10 mouse cellular contexts compared by ENCODE assay signal in genomic region chr11:72726023-72726422, GRCm38 (mm10). TPM values are rescaled to one million over a fixed set of nuclear protein-coding genes. Genes with fewer than 3 reads are reported as not detected.
DNase-seq lines count a peak whose midpoint lies in the region; ATAC-seq and TF ChIP-seq lines count a peak whose summit lies in the region.
"Had no signal": no experiment of that assay in that cellular context is flagged by ENCODE, and none has a peak within 500 bp of the region (broad histone marks: within the 10 kb centered on the region; RNA-seq: fewer than 3 reads in every experiment).

No protein-coding gene starts in this region.

- intact Hi-C loops in left cerebral cortex, adult 2 months (cut with DNase I) = no loop called here

- H3K36me3 ChIP-seq in forebrain, embryonic 14.5 days (ENCODE audit: control insufficient read depth, insufficient read depth, low read length) = peaks cover 32% of the 10 kb centered on the region
- peaks cover 3% of the 10 kb centered on the region; the same call in 1 of the 2 replicates for H3K36me3 ChIP-seq in forebrain, embryonic 11.5 days (ENCODE audit: control insufficient read depth, insufficient read depth, low read length)
- H3K36me3 ChIP-seq in CH12.LX (replicated peaks in 1 of 2; ENCODE audit: control insufficient read depth in 1 of 2, insufficient read depth in 1 of 2, low read length in 1 of 2) = peaks cover 40 to 78% of the 10 kb centered on the region in 2 experiments
- peaks cover 53% of the 10 kb centered on the region for H3K36me3 ChIP-seq in hindbrain, embryonic 14.5 days (replicated peaks; ENCODE audit: control insufficient read depth, insufficient read depth)

- H3K4me3 ChIP-seq in forebrain, embryonic 14.5 days (ENCODE audit: low read depth, low read length) = no peak overlapping the region
- no peak overlapping the region for H3K4me3 ChIP-seq in forebrain, embryonic 11.5 days (ENCODE audit: low read depth, low read length)
- no peak overlapping the region for H3K4me3 ChIP-seq in left cerebral cortex, adult 2 months
- H3K4me3 ChIP-seq in CH12.LX (replicated peaks in 1 of 3; ENCODE audit: low read depth in 2 of 3, low read length in 2 of 3, poor library complexity in 1 of 3) = no peak overlapping the region
- H3K4me3 ChIP-seq in hindbrain, embryonic 14.5 days (replicated peaks; ENCODE audit: low read length) = no peak overlapping the region

- ATAC-seq in forebrain, embryonic 14.5 days = no peak
- no peak for ATAC-seq in forebrain, embryonic 11.5 days (replicated peaks; ENCODE audit: low FRiP score)
- ATAC-seq in hindbrain, embryonic 14.5 days (ENCODE audit: low FRiP score) = no peak
- ATAC-seq: forebrain, embryonic 16.5 days had no signal

- peak; percentile 43 for TF ChIP-seq RAD21 in CH12.LX (IDR thresholded peaks at IDR 0.05; ENCODE audit: low read depth, low read length)

- peak; percentile 17 for DNase-seq in forebrain, embryonic 14.5 days (ENCODE audit: low spot score)
- DNase-seq in forebrain, embryonic 11.5 days (ENCODE audit: low spot score) = no peak
- DNase-seq in left cerebral cortex, adult 2 months (ENCODE audit: extremely low spot score in 1 of 2, low spot score in 2 of 2) = no peak
- no peak for DNase-seq in left cerebral cortex, adult 18-20 months (ENCODE audit: low spot score in 2 of 2)
- DNase-seq in CH12.LX (ENCODE audit: extremely low read depth) = peak; percentile 23
- DNase-seq in heart, postnatal 4 days = peak; percentile 26
- no peak for DNase-seq in urinary bladder, adult 18-20 months (ENCODE audit: low spot score in 2 of 2)
- no peak for DNase-seq in hindbrain, embryonic 14.5 days (ENCODE audit: low spot score)
- DNase-seq: right cerebral cortex, postnatal 14 days had no signal

- peaks cover 10% of the 10 kb centered on the region; the same call in 1 of the 2 replicates for H3K79me2 ChIP-seq in CH12.LX (replicated peaks; ENCODE audit: control insufficient read depth, extremely low read depth, insufficient read depth, poor library complexity, severe bottlenecking)

- peak; percentile 51 for TF ChIP-seq CTCF in left cerebral cortex, adult 2 months (IDR thresholded peaks at IDR 0.05)
- TF ChIP-seq CTCF in CH12.LX (conservative IDR thresholded peaks at IDR 0.05 in 1 of 2, IDR thresholded peaks at IDR 0.05 in 1 of 2; ENCODE audit: low read depth in 2 of 2, low read length in 2 of 2) = peak; percentile 24 to 70; a peak in 3 of 4 replicates

- H3K4me2 ChIP-seq in forebrain, embryonic 14.5 days (ENCODE audit: low read length) = no peak overlapping the region
- H3K4me2 ChIP-seq in forebrain, embryonic 11.5 days (ENCODE audit: low read depth, low read length, severe bottlenecking) = no peak overlapping the region
- no peak overlapping the region for H3K4me2 ChIP-seq in CH12.LX (ENCODE audit: insufficient read depth, low read depth, poor library complexity, severe bottlenecking)
- no peak overlapping the region for H3K4me2 ChIP-seq in hindbrain, embryonic 14.5 days (replicated peaks)

- no peaks in the 10 kb centered on the region for H3K27me3 ChIP-seq in forebrain, embryonic 14.5 days (replicated peaks; ENCODE audit: control insufficient read depth, insufficient read depth, low read length)
- H3K27me3 ChIP-seq in forebrain, embryonic 11.5 days (ENCODE audit: control insufficient read depth, insufficient read depth, low read length) = no peaks in the 10 kb centered on the region
- no peaks in the 10 kb centered on the region for H3K27me3 ChIP-seq in CH12.LX (replicated peaks)
- H3K27me3 ChIP-seq in hindbrain, embryonic 14.5 days (ENCODE audit: control insufficient read depth, insufficient read depth, low read length) = no peaks in the 10 kb centered on the region

- TF ChIP-seq EP300 in CH12.LX (IDR thresholded peaks at IDR 0.05; ENCODE audit: low read length) = no peak

- no peak overlapping the region for H3K9ac ChIP-seq in forebrain, embryonic 14.5 days (ENCODE audit: low read length)
- H3K9ac ChIP-seq in forebrain, embryonic 11.5 days (ENCODE audit: low read length) = no peak overlapping the region
- no peak overlapping the region for H3K9ac ChIP-seq in CH12.LX (ENCODE audit: insufficient read depth, low read depth)
- H3K9ac ChIP-seq in hindbrain, embryonic 14.5 days = no peak overlapping the region

- no peaks in the 10 kb centered on the region for H3K9me3 ChIP-seq in forebrain, embryonic 14.5 days (replicated peaks; ENCODE audit: control insufficient read depth, low read length)
- no peaks in the 10 kb centered on the region for H3K9me3 ChIP-seq in forebrain, embryonic 11.5 days (ENCODE audit: control insufficient read depth, low read length)
- H3K9me3 ChIP-seq in CH12.LX (replicated peaks; ENCODE audit: low read length) = no peaks in the 10 kb centered on the region
- H3K9me3 ChIP-seq in hindbrain, embryonic 14.5 days (ENCODE audit: control insufficient read depth, low read length) = no peaks in the 10 kb centered on the region

- no peaks in the 10 kb centered on the region for H3K4me1 ChIP-seq in forebrain, embryonic 14.5 days (ENCODE audit: control insufficient read depth, insufficient read depth, low read length)
- no peaks in the 10 kb centered on the region for H3K4me1 ChIP-seq in forebrain, embryonic 11.5 days (replicated peaks; ENCODE audit: control insufficient read depth, insufficient read depth, low read length)
- H3K4me1 ChIP-seq in CH12.LX (ENCODE audit: control insufficient read depth in 1 of 2, insufficient read depth in 2 of 2) = peaks cover 7 to 21% of the 10 kb centered on the region in 2 experiments
- no peaks in the 10 kb centered on the region for H3K4me1 ChIP-seq in hindbrain, embryonic 14.5 days (replicated peaks; ENCODE audit: control insufficient read depth, insufficient read depth, low read length)

- dilution Hi-C loops in CH12.LX (cut with MboI; ENCODE audit: extremely low pct_ligation_motif_present, extremely low pct_unique_long_range_greater_than_20kb, low sequenced_read_pairs) = no loop called here

- H3K27ac ChIP-seq in forebrain, embryonic 14.5 days (ENCODE audit: low read depth, low read length) = no peak overlapping the region
- no peak overlapping the region for H3K27ac ChIP-seq in forebrain, embryonic 11.5 days (ENCODE audit: low read depth, low read length)
- H3K27ac ChIP-seq in left cerebral cortex, adult 2 months = no peak overlapping the region
- no peak overlapping the region for H3K27ac ChIP-seq in CH12.LX (ENCODE audit: insufficient read depth, low read depth)
- no peak overlapping the region for H3K27ac ChIP-seq in hindbrain, embryonic 14.5 days

- in situ Hi-C loops in CH12.LX (cut with MboI; ENCODE audit: low pct_ligation_motif_present, low pct_unique_long_range_greater_than_20kb, low sequenced_read_pairs) = loop anchor here (5.0 kb wide), 1 partner anchor 154 kb away; no protein-coding TSS in a partner anchor

- no peak for TF ChIP-seq POLR2A in CH12.LX (IDR thresholded peaks at IDR 0.05; ENCODE audit: low read depth, low read length)

TF ChIP-seq in CH12.LX, 34 proteins besides CTCF, POLR2A, EP300 and RAD21:
- TF ChIP-seq BHLHE40 (IDR thresholded peaks at IDR 0.05; ENCODE audit: low read depth, low read length) (no peak), ETS1 (conservative IDR thresholded peaks at IDR 0.05; ENCODE audit: low read depth, low read length) (no peak), SMC3 (IDR thresholded peaks at IDR 0.05; ENCODE audit: low read depth, low read length) (peak; percentile 83)
TF ChIP-seq in CH12.LX: peak in this region for 1.

RNA-seq across cellular contexts. Expression of gene Ankfy1, which starts 36.2 kb away (rescaled TPM):
- 27.1 and 32.3 TPM in 2 replicates for polyA plus RNA-seq in forebrain, embryonic 14.5 days (2014; fragmentation: Nextera tagmentation; extraction: Ambion mirVana)
- polyA plus RNA-seq in forebrain, embryonic 11.5 days (2014; fragmentation: Nextera tagmentation; extraction: Ambion mirVana) = 33.1 and 34.6 TPM in 2 replicates
- 10 to 100 TPM; 34.4 to 35.4 TPM for total RNA-seq in left cerebral cortex, adult 2 months (2021)
- total RNA-seq in left cerebral cortex, adult 18-20 months (2021) = 10 to 100 TPM; 32.4 to 36.0 TPM
- total RNA-seq in CH12.LX (2012; rRNA removed) (30.4 and 31.5 TPM in 2 replicates), CH12.LX (2014; rRNA removed) (29.9 and 31.4 TPM in 2 replicates)
- 32.0 and 37.0 TPM in 2 replicates for polyA plus RNA-seq in CH12.LX (2012; ENCODE audit: insufficient read length, low read depth)
- total RNA-seq in heart, postnatal 4 days (2021) = 10 to 100 TPM; 30.6 to 30.7 TPM
- polyA plus RNA-seq in hindbrain, embryonic 14.5 days (2014; fragmentation: Nextera tagmentation; extraction: Ambion mirVana) = 33.8 and 36.1 TPM in 2 replicates

Comparison
In these comparisons a context has a peak if more than half of its experiments do, and no peak if none do; other contexts are left out.
1. DNase-seq: peak in forebrain, embryonic 14.5 days (single experiment), CH12.LX (single experiment) and heart, postnatal 4 days (single experiment); none in forebrain, embryonic 11.5 days (single experiment), left cerebral cortex, adult 2 months (0 of 2), left cerebral cortex, adult 18-20 months (0 of 2), urinary bladder, adult 18-20 months (0 of 2) and hindbrain, embryonic 14.5 days (single experiment).